Mouse (Mus musculus) olfactory bulb, adult 2 months (tissue): Measurements from ENCODE around the gene Tmem217.
A peak's percentile ranks its signal among the peaks of the same experiment; 100 is the strongest.

ENCODE experiments used
- CTCF ChIP-seq: fragments of 200-500 bp; IDR thresholded peaks from 2 replicates; pipeline ENCODE4 v1.5.1; 2012; ENCODE audit warnings: low read depth, mild to moderate bottlenecking, low read length, moderate library complexity; ENCODE audit not compliant: insufficient read depth
- POLR2A ChIP-seq: fragments of 200-500 bp; IDR thresholded peaks from 2 replicates; pipeline ENCODE4 v1.6.1; 2012; ENCODE audit warnings: mild to moderate bottlenecking, low read depth, low read length, moderate library complexity; ENCODE audit not compliant: insufficient read depth

- TF ChIP-seq POLR2A: peak; percentile 79; the same call in 1 of the 2 replicates
- no peak for TF ChIP-seq CTCF
These were observed 2.4 kb downstream of the Tmem217 start, which contains the start of the genes Gm17657 and Tbc1d22b for GRCm38 (mm10) chr17:29549543-29550428.
